Mouse (Mus musculus) midbrain, embryonic 13.5 days (tissue): ENCODE measurements around the gene Acap2. TPM values are rescaled to one million over a fixed set of nuclear protein-coding genes. Genes with fewer than 3 reads are reported as not detected.
A peak's percentile ranks its signal among the peaks of the same experiment; 100 is the strongest.

Experiments used
- ATAC-seq: fragments of 200-750 bp; cut with Nextera tagmentation; 2 replicates; pipeline ENCODE4 v1.8.0; 2017; ENCODE audit warnings: mild to moderate bottlenecking, moderate TSS enrichment, moderate library complexity
- H3K27ac ChIP-seq: fragments of 300-500 bp; sonication (generic); 2 replicates; pipeline ENCODE4 v1.5.1; 2015; ENCODE audit warnings: inconsistent platforms, mild to moderate bottlenecking, moderate library complexity
- H3K27me3 ChIP-seq: fragments of 300-500 bp; sonication (generic); 2 replicates; pipeline ENCODE4 v1.6.1; 2015; ENCODE audit warnings: mild to moderate bottlenecking, inconsistent platforms
- H3K36me3 ChIP-seq: fragments of 300-500 bp; sonication (generic); 2 replicates; pipeline ENCODE4 v1.6.1; 2015; ENCODE audit warnings: mild to moderate bottlenecking, inconsistent platforms
- H3K4me1 ChIP-seq: fragments of 300-500 bp; sonication (generic); replicated peaks from 2 replicates; pipeline ENCODE4 v1.6.1; 2015; ENCODE audit warnings: inconsistent platforms
- H3K4me2 ChIP-seq: fragments of 300-500 bp; sonication (generic); replicated peaks from 2 replicates; pipeline ENCODE4 v1.6.1; 2015; ENCODE audit warnings: moderate library complexity, mild to moderate bottlenecking, inconsistent platforms
- H3K4me3 ChIP-seq: fragments of 300-500 bp; sonication (generic); replicated peaks from 2 replicates; pipeline ENCODE4 v1.5.1; 2015; ENCODE audit warnings: mild to moderate bottlenecking, inconsistent platforms
- H3K9ac ChIP-seq: fragments of 300-500 bp; sonication (generic); replicated peaks from 2 replicates; pipeline ENCODE4 v1.6.1; 2015; ENCODE audit warnings: mild to moderate bottlenecking, inconsistent platforms
- H3K9me3 ChIP-seq: fragments of 300-500 bp; sonication (generic); 2 replicates; pipeline ENCODE4 v1.6.1; 2016; ENCODE audit warnings: mild to moderate bottlenecking, inconsistent platforms
- WGBS: fragments of 180-500 bp; shearing (Covaris S2); methylation state at CpG from one replicate; pipeline ENCODE4 v1.1.7; 2015; 5-methylcytosine and 5-hydroxymethylcytosine counted together
- polyA plus RNA-seq: library from polyadenylated mRNA; unstranded; fragments of >200 nt; fragmentation: Nextera tagmentation; extraction: Ambion mirVana; gene quantifications from 2 replicates; pipeline ENCODE4 v1.2.1, GENCODE M21; 2015

The Acap2 gene
- polyA plus RNA-seq, result 12.9 and 13.2 TPM in 2 replicates

- under 1% methylated on average over 65 of the region's 73 CpGs for WGBS
- ATAC-seq, result peak; percentile 100
Measured at GRCm38 (mm10) chr16:31200790-31201567, at the start of gene Acap2. Gene Acap2 (minus strand): TSS chr16:31201245.

GRCm38 (mm10) chr16:31249401-31249800 lies 48.4 kb upstream of the Acap2 start:
- H3K27ac ChIP-seq, result no peak overlapping the region
- H3K4me1 ChIP-seq, result no peaks in the 10 kb centered on the region
- H3K36me3 ChIP-seq, result peaks cover 12% of the 10 kb centered on the region
- no peak overlapping the region for H3K4me3 ChIP-seq
- H3K27me3 ChIP-seq, result no peaks in the 10 kb centered on the region
- H3K4me2 ChIP-seq, result no peak overlapping the region
- ATAC-seq, result no peak
- 81% methylated on average over 3 of the region's 3 CpGs for WGBS
- H3K9me3 ChIP-seq, result no peaks in the 10 kb centered on the region
- H3K9ac ChIP-seq, result no peak overlapping the region

More at GRCm38 (mm10) chr16:31200790-31201567, at the start of gene Acap2:
- Histone ChIP-seq H3K4me3 (peak within 1 kb of the TSS; percentile 96), H3K4me2 (peak within 1 kb of the TSS; percentile 86), H3K27me3 (no peaks in the 10 kb centered on the region), H3K9me3 (no peaks in the 10 kb centered on the region), H3K36me3 (no peaks in the 10 kb centered on the region), H3K9ac (peak within 1 kb of the TSS; percentile 93), H3K4me1 (peaks cover 26% of the 10 kb centered on the region), H3K27ac (peak within 1 kb of the TSS; percentile 95)

- WGBS, result 89% methylated on average over 13 of the region's 13 CpGs
- Histone ChIP-seq H3K9ac (no peak overlapping the region), H3K27ac (no peak overlapping the region), H3K4me3 (no peak overlapping the region), H3K9me3 (no peaks in the 10 kb centered on the region), H3K36me3 (peaks cover 12% of the 10 kb centered on the region), H3K4me1 (no peaks in the 10 kb centered on the region), H3K27me3 (no peaks in the 10 kb centered on the region), H3K4me2 (no peak overlapping the region)
- no peak for ATAC-seq
Measured at GRCm38 (mm10) chr16:31248717-31249116, 47.7 kb upstream of the Acap2 start.

GRCm38 (mm10) chr16:31247442-31247841 lies 46.4 kb upstream of the Acap2 start:
- no peak overlapping the region for H3K4me3 ChIP-seq

GRCm38 (mm10) chr16:31244053-31244452 lies 43.0 kb upstream of the Acap2 start:
- Histone ChIP-seq H3K4me1 (no peaks in the 10 kb centered on the region), H3K9me3 (no peaks in the 10 kb centered on the region), H3K4me2 (no peak overlapping the region), H3K36me3 (no peaks in the 10 kb centered on the region), H3K27ac (no peak overlapping the region), H3K9ac (no peak overlapping the region), H3K4me3 (no peak overlapping the region), H3K27me3 (no peaks in the 10 kb centered on the region)
- no peak for ATAC-seq
- 87% methylated on average over 3 of the region's 3 CpGs for WGBS

More at GRCm38 (mm10) chr16:31247442-31247841, 46.4 kb upstream of the Acap2 start:
- Histone ChIP-seq H3K9me3 (no peaks in the 10 kb centered on the region), H3K4me2 (no peak overlapping the region), H3K27me3 (no peaks in the 10 kb centered on the region), H3K4me1 (no peaks in the 10 kb centered on the region), H3K27ac (no peak overlapping the region), H3K9ac (no peak overlapping the region), H3K36me3 (peaks cover 6% of the 10 kb centered on the region; the same call in 1 of the 2 replicates)
- WGBS, result 90% methylated on average over 7 of the region's 7 CpGs
- ATAC-seq, result no peak

GRCm38 (mm10) chr16:31241433-31241832 lies 40.4 kb upstream of the Acap2 start:
- H3K36me3 ChIP-seq, result no peaks in the 10 kb centered on the region
- no peaks in the 10 kb centered on the region for H3K4me1 ChIP-seq
- H3K9ac ChIP-seq, result no peak overlapping the region
- H3K27ac ChIP-seq, result no peak overlapping the region
- no peak overlapping the region for H3K4me2 ChIP-seq
- H3K4me3 ChIP-seq, result no peak overlapping the region
- H3K27me3 ChIP-seq, result no peaks in the 10 kb centered on the region
- WGBS, result 92% methylated on average over 9 of the region's 9 CpGs
- H3K9me3 ChIP-seq, result no peaks in the 10 kb centered on the region
- no peak for ATAC-seq

- 92% methylated on average over 8 of the region's 8 CpGs for WGBS
- ATAC-seq, result no peak
- 0 out of 2 replicates have a peak, but pooled peaks cover under 1% of the 10 kb centered on the region for H3K4me1 ChIP-seq
- no peak overlapping the region for H3K9ac ChIP-seq
- H3K9me3 ChIP-seq, result no peaks in the 10 kb centered on the region
- no peaks in the 10 kb centered on the region for H3K36me3 ChIP-seq
- no peak overlapping the region for H3K4me2 ChIP-seq
- no peaks in the 10 kb centered on the region for H3K27me3 ChIP-seq
- no peak overlapping the region for H3K4me3 ChIP-seq
- H3K27ac ChIP-seq, result no peak overlapping the region
Measured at GRCm38 (mm10) chr16:31240569-31240968, 39.5 kb upstream of the Acap2 start.

GRCm38 (mm10) chr16:31238281-31238680 lies 37.2 kb upstream of the Acap2 start:
- Histone ChIP-seq H3K36me3 (no peaks in the 10 kb centered on the region), H3K27ac (no peak overlapping the region), H3K4me1 (0 out of 2 replicates have a peak, but pooled peaks cover 10% of the 10 kb centered on the region), H3K27me3 (no peaks in the 10 kb centered on the region), H3K4me2 (no peak overlapping the region), H3K9me3 (no peaks in the 10 kb centered on the region), H3K4me3 (no peak overlapping the region), H3K9ac (no peak overlapping the region)
- no peak for ATAC-seq
- 87% methylated on average over 5 of the region's 5 CpGs for WGBS

- WGBS, result 40% methylated on average over 17 of the region's 18 CpGs
- 0 out of 2 replicates have a peak, but pooled peaks cover 1% of the 10 kb centered on the region for H3K9me3 ChIP-seq
- no peaks in the 10 kb centered on the region for H3K36me3 ChIP-seq
- H3K4me1 ChIP-seq, result 0 out of 2 replicates have a peak, but pooled peaks cover 10% of the 10 kb centered on the region
- H3K27ac ChIP-seq, result no peak overlapping the region
- 0 out of 2 replicates have a peak overlapping the region, but pooled peaks have one; percentile 13 for H3K4me2 ChIP-seq
- no peak overlapping the region for H3K9ac ChIP-seq
- no peaks in the 10 kb centered on the region for H3K27me3 ChIP-seq
- no peak overlapping the region for H3K4me3 ChIP-seq
- ATAC-seq, result no peak
Measured at GRCm38 (mm10) chr16:31235457-31236310, 34.6 kb upstream of the Acap2 start.

GRCm38 (mm10) chr16:31234808-31235456 lies 33.9 kb upstream of the Acap2 start:
- Histone ChIP-seq H3K27me3 (no peaks in the 10 kb centered on the region), H3K4me1 (0 out of 2 replicates have a peak, but pooled peaks cover 10% of the 10 kb centered on the region), H3K4me3 (no peak overlapping the region), H3K9ac (no peak overlapping the region), H3K36me3 (no peaks in the 10 kb centered on the region), H3K27ac (no peak overlapping the region), H3K4me2 (no peak overlapping the region), H3K9me3 (0 out of 2 replicates have a peak, but pooled peaks cover 4% of the 10 kb centered on the region)
- ATAC-seq, result no peak
- 79% methylated on average over 12 of the region's 12 CpGs for WGBS

- 0 out of 2 replicates have a peak, but pooled peaks cover 10% of the 10 kb centered on the region for H3K4me1 ChIP-seq
- H3K27ac ChIP-seq, result no peak overlapping the region
- 37% methylated on average over 3 of the region's 3 CpGs for WGBS
- no peak for ATAC-seq
- no peaks in the 10 kb centered on the region for H3K36me3 ChIP-seq
- no peak overlapping the region for H3K9ac ChIP-seq
- 0 out of 2 replicates have a peak, but pooled peaks cover 4% of the 10 kb centered on the region for H3K9me3 ChIP-seq
- H3K4me3 ChIP-seq, result no peak overlapping the region
- no peaks in the 10 kb centered on the region for H3K27me3 ChIP-seq
- no peak overlapping the region for H3K4me2 ChIP-seq
Measured at GRCm38 (mm10) chr16:31234356-31234755, 33.3 kb upstream of the Acap2 start.
